Mouse (Mus musculus) thymus, postnatal 10 days (tissue): ENCODE results near the gene Micu1.
A peak's percentile ranks its signal among the peaks of the same experiment; 100 is the strongest.
"Not testable (repeated sequence)": the region's sequence is repeated elsewhere in the genome, so short reads cannot be mapped to it uniquely, and the experiment has no call there.

Experiments
- DNase-seq, 2 experiments: peaks; one replicate each; pipeline ENCODE4 v3.0.0; 2021; ENCODE audit warnings: low spot score in 2 of 2

Gene Micu1

GRCm38 (mm10) chr10:59702207-59703032, at the start of gene Micu1:
TSS of gene Micu1 (plus strand) at chr10:59702477.
- peak; percentile 87 to 93 for DNase-seq

DNA sequence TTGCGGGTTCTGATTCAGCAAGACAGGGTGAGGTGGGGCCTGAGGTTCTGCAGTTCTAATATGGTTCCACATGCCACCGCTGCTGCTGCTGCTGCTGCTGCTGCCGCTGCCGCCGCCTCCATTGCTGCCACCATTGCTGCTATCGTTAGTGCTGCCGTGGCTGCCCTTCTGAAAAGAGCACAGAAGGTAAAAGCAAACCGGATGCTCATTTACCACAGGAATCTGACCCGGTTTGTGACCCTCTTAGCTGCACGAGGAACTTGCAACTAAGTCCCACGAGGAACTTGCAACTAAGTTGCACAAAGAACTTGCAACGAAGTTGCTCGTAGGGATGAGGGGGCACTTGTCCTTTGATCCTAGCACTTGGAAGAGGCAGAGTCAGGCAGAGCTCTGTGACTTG, 45.5 kb upstream of the Micu1 start:
- no peak for DNase-seq

- no peak for DNase-seq
Measured at GRCm38 (mm10) chr10:59664765-59665164, 37.5 kb upstream of the Micu1 start.

DNA sequence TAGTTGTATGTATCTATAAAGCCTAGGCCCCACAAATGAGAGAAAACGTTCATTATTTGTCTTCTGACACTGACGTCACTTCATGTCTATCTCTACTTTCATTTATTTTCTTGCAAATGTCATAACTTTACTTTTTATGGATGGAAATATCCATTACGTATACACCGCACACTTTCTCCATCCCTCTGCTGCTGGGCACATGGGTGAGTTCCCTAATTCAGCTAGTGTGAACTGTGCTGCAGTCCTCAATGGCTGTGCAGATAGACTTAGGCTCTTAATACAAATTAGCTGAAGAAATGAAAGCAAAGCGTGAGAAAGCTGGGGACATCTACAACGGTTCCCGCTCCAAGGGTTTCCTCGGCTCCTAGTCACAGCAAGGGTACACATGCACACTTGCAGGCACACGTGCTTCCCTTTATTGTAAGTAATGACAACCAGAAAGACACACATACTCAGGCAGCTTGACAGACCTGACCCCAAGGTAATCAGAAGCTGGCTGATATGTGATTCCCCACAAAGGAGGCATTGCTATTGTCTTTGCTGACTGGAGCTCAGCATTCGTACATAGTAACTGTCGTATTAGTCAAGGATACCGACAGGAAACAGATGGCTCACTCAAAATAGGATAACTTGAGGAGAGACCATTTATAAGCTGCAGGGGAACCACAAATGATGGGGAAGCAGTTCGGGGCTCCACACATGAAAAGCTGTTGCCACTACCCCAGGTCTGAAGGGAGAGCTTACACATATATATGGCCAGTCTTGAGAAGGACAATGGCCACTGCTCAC, 36.6 kb upstream of the Micu1 start:
- DNase-seq, result no peak

GRCm38 (mm10) chr10:59667377-59667776, 34.9 kb upstream of the Micu1 start:
- no peak for DNase-seq

GRCm38 (mm10) chr10:59668491-59668890, 33.8 kb upstream of the Micu1 start:
- DNase-seq, result no peak

- no peak for DNase-seq
Measured at GRCm38 (mm10) chr10:59677836-59678235, 24.4 kb upstream of the Micu1 start.

DNA sequence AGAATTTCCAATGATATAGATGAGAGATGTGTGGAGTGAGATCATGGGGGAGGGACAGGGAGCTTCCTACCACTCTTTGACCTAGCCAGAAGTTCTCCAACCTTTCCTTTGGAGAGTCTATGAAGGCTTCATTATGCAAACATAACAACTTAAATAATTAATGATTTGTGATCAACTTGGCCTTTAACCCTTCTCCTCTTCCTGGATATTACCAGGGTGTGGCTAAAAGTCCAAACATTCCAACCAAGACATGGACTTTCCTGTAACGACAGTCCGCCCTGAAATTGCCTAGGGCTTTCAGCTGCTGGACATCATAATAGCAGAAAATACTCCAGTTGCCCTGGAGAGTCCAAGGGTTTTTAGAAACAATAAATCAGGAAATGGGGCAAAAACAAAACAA, 23.1 kb upstream of the Micu1 start:
- no peak for DNase-seq

DNA sequence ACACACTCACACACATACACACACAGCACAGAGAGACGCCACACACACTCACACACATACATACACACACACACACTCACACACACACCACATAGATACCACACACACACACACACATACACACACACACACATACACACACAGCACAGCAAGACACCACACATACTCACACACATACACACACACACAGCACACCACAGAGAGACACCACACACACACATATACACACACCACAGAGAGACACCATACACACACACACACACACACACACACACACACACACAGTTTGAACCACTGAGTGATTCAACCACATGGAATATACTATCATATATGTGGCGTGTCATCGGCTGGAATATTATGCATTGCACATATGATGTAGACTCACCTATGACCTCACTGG, 16.7 kb upstream of the Micu1 start:
- not testable (repeated sequence) for DNase-seq

DNA sequence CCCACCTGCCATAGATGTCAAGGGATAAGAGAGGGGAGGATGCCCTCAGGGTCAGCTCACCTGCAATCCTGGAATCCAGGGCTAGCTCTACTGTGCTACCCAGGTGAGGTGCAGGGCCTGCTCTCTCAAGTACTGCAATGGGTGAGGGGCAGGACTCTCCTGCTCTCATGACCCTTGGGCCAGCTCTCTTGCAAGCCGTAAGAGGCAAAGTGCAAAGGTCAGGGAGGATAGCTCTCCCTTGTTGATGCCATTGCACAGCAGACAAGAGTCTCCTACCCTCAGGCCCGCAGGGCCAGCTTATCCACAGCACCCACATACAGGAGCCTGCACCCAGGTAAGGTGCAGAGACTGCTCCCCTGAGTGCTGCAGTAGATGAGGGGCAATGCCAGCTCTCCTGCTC, 15.2 kb upstream of the Micu1 start:
- DNase-seq, result no peak

GRCm38 (mm10) chr10:59689836-59690235, 12.4 kb upstream of the Micu1 start:
- DNase-seq, result no peak

- DNase-seq, result peak; percentile 46 to 56
Measured at GRCm38 (mm10) chr10:59692441-59692840, 9.8 kb upstream of the Micu1 start.

DNA sequence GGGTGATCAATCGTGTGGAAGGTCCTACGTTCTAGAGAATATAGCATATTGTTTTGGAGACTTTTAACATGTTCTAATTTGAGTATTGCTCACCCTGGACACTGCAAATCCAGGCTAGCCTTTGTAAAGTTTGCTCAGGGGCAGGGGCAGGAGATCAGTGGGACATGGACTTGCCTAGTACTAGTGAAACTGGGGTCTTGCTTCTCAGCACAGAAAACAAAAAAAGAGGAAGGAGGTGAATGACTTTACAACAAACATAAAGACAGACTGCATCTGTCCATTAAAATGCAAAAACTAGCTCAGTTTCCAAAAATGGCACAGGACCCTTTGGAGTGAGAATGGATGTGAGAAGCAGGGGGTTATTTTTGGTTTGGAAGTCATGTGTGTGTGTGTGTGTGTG, 8.2 kb upstream of the Micu1 start:
- DNase-seq, result no peak

- no peak for DNase-seq
Measured at GRCm38 (mm10) chr10:59699516-59699915, 2.8 kb upstream of the Micu1 start.

- DNase-seq, result no peak
Measured at GRCm38 (mm10) chr10:59701805-59702204, 472 bp upstream of the Micu1 start.

- no peak for DNase-seq
Measured at GRCm38 (mm10) chr10:59703060-59703760, 933 bp downstream of the Micu1 start.

DNA sequence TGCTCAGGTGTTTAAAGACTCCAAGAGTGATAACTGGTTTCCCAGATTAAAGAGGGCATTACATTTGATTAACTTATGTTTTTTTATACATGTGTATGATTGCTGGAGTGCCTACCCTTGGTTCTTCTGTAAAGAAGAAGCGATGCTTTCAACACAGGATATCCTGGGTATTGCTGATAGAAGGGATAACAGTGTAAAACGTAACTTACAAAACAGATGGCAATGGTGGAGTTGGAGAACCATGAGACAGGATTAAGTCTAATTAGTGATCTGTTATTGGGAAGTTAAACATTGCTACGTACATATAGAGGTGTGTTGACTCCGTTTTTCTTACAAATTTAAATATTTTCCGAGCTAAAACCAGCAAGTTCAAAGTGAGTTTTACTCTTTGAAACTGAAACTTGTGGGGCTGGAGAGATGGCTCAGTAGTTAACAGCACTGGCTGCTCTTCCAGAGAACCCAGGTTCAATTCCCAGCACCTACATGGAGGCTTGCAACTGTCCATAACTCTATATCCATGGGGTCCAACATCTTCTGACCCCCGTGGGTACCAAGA, 4.8 kb downstream of the Micu1 start:
- no peak for DNase-seq

DNA sequence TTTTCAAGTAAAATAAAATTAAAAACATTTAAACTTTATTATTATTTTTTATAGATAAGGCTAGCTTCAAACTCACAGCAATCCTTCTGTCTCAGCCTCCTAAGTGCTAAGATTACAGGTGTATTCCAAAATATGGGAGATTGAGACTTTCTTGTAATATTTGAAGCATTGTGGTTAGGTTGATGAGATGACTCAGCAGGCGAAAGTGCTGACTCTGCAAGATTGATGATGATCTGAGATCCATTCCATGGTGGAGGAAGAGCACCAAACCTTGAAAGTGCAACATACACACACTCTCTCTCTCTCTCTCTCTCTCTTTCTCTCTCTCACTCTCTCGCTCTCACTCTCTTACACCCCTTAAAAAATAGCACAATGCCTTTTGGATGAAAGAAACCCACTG, 5.3 kb downstream of the Micu1 start:
- DNase-seq, result no peak

DNA sequence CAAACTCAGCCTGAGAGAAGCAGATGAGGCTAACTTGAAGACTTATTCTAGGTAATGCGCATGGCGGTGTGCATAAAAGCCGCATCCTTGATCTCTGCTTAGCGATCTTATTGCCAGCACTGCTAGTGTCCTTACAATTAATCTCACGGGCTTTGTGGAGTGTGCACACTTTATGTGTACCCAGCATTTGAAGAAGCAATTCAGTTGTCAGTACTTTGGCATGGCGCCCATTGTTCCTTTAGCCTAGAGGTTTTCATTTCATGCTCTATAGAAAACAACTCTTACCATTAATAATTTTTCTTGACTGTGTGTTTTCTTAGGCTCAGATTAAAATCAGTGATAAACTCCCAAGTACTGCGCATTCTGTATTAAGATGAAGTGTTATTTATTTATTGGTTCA, 7.0 kb downstream of the Micu1 start:
- no peak for DNase-seq

- DNase-seq, result peak; percentile 20 to 49
Measured at GRCm38 (mm10) chr10:59710246-59710645, 8.0 kb downstream of the Micu1 start.

GRCm38 (mm10) chr10:59712062-59712461, 9.8 kb downstream of the Micu1 start:
- DNase-seq, result no peak

- DNase-seq, result no peak
Measured at GRCm38 (mm10) chr10:59720017-59720416, 17.7 kb downstream of the Micu1 start.
